Mouse (Mus musculus) hindbrain, postnatal 0 days (tissue): ENCODE results near the gene Med26. TPM values are rescaled to one million over a fixed set of nuclear protein-coding genes. Genes with fewer than 3 reads are reported as not detected.
A peak's percentile ranks its signal among the peaks of the same experiment; 100 is the strongest.

Experiments used
- ATAC-seq: fragments of 200-750 bp; cut with Nextera tagmentation; 2 replicates; pipeline ENCODE4 v1.8.0; 2017; ENCODE audit warnings: mild to moderate bottlenecking, moderate TSS enrichment, moderate library complexity
- DNase-seq: peaks from one replicate; pipeline ENCODE4 v3.0.0-alpha.2; 2015; ENCODE audit warnings: low spot score
- H3K27ac ChIP-seq: fragments of 300-500 bp; sonication (generic); 2 replicates; pipeline ENCODE4 v1.5.1; 2014; ENCODE audit warnings: mild to moderate bottlenecking
- H3K27me3 ChIP-seq: fragments of 300-500 bp; sonication (generic); 2 replicates; pipeline ENCODE4 v1.6.1; 2014; ENCODE audit warnings: low read length, mixed read lengths; ENCODE audit not compliant: insufficient read depth
- H3K36me3 ChIP-seq: fragments of 300-500 bp; sonication (generic); 2 replicates; pipeline ENCODE4 v1.6.1; 2014; ENCODE audit warnings: low read length, mixed read lengths; ENCODE audit not compliant: insufficient read depth
- H3K4me1 ChIP-seq: fragments of 300-500 bp; sonication (generic); 2 replicates; pipeline ENCODE4 v1.6.1; 2014; ENCODE audit warnings: antibody characterized with exemption, low read length, mixed read lengths; ENCODE audit not compliant: insufficient read depth
- H3K4me2 ChIP-seq: fragments of 300-500 bp; sonication (generic); 2 replicates; pipeline ENCODE4 v1.6.1; 2014; ENCODE audit warnings: low read depth, mild to moderate bottlenecking, low read length, moderate library complexity, mixed read lengths
- H3K4me3 ChIP-seq: fragments of 300-500 bp; sonication (generic); 2 replicates; pipeline ENCODE4 v1.5.1; 2014; ENCODE audit warnings: low read length
- H3K9ac ChIP-seq: fragments of 300-500 bp; sonication (generic); replicated peaks from 2 replicates; pipeline ENCODE4 v1.6.1; 2014; ENCODE audit warnings: mild to moderate bottlenecking, low read length, moderate library complexity, mixed read lengths
- H3K9me3 ChIP-seq: fragments of 300-500 bp; sonication (generic); 2 replicates; pipeline ENCODE4 v1.6.1; 2016; ENCODE audit warnings: low read length, mixed read lengths
- CTCF ChIP-seq: IDR thresholded peaks from 2 replicates; pipeline ENCODE4 v1.5.1; 2016; ENCODE audit warnings: antibody characterized with exemption, control low read depth, low read depth
- WGBS: fragments of 180-500 bp; shearing (Covaris S2); extraction: QIAGEN DNeasy Blood & Tissue Kit; methylation state at CpG from one replicate; pipeline ENCODE4 v1.1.7; 2014; 5-methylcytosine and 5-hydroxymethylcytosine counted together
- polyA plus RNA-seq: library from polyadenylated mRNA; unstranded; fragments of >200 nt; fragmentation: Nextera tagmentation; extraction: Ambion mirVana; gene quantifications from 2 replicates; pipeline ENCODE4 v1.2.1, GENCODE M21; 2015
- total RNA-seq: library from RNA; depleted of rRNA; stranded (reverse); fragments of >200 nt; gene quantifications from 2 replicates; pipeline ENCODE4 v1.2.3, GENCODE M21; 2014

Gene Med26
- total and polyA plus RNA-seq, 2 experiments from 2014 or later: 15.2 to 15.5 TPM

- Histone ChIP-seq H3K9ac (no peak overlapping the region), H3K27ac (no peak overlapping the region), H3K36me3 (peaks cover 5% of the 10 kb centered on the region; the same call in 1 of the 2 replicates), H3K4me3 (no peak overlapping the region), H3K4me1 (no peaks in the 10 kb centered on the region), H3K4me2 (no peak overlapping the region), H3K9me3 (no peaks in the 10 kb centered on the region), H3K27me3 (no peaks in the 10 kb centered on the region)
- no peak for TF ChIP-seq CTCF
- peak; percentile 41 for DNase-seq
- 67% methylated on average over 7 of the region's 7 CpGs for WGBS
- ATAC-seq: no peak
These were observed 35.1 kb upstream of the Med26 start for GRCm38 (mm10) chr8:72583056-72583771.

DNA sequence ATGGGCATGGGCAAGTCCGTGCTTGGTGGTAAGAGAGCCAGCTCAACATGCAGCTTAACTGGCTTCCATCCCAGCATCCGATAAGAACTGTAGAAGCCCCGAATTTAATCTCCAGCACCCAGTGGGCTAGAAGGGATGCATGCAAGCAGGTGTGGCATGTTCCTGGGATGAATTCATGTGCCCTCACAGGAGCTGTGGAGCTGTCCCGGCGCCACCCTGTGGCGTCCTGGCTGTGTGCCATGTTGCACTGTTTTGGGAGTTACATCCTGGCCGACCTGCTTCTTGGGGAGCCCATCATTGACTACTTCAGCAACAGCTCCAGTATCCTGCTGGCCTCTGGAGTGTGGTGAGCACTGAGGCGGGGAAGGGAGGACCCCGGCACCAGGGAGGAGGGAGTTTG lies 31.3 kb upstream of the Med26 start:
- Histone ChIP-seq H3K9ac (no peak overlapping the region; the same call in 1 of the 2 replicates), H3K9me3 (no peaks in the 10 kb centered on the region), H3K4me3 (no peak overlapping the region), H3K4me1 (no peaks in the 10 kb centered on the region), H3K36me3 (peaks cover 5% of the 10 kb centered on the region; the same call in 1 of the 2 replicates), H3K27ac (no peak overlapping the region), H3K27me3 (no peaks in the 10 kb centered on the region), H3K4me2 (no peak overlapping the region)
- WGBS: 59% methylated on average over 9 of the region's 9 CpGs
- no peak for ATAC-seq
- TF ChIP-seq CTCF: no peak
- no peak for DNase-seq

DNA sequence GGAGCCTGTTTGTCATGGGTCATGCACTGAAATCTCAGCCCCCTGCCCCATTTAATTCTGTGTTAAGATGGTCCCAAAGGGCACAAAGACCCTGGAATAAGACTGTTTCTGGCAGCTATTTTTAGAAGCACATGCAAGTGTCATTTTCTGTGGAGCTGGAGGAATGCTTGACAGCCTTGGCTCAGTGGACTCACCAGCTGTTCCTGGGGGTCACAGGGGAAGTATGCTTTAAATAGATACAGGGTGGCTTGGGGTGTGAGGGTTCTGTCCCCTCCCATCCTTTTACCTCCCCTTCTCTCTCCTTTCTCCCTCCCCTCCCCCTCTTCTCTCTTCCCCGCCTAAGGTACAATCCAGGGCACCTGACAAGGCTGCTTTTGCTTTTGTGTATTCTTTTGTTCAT lies 29.9 kb upstream of the Med26 start:
- Histone ChIP-seq H3K4me2 (no peak overlapping the region), H3K4me1 (peaks cover 6% of the 10 kb centered on the region), H3K9me3 (no peaks in the 10 kb centered on the region), H3K27me3 (no peaks in the 10 kb centered on the region), H3K4me3 (no peak overlapping the region), H3K36me3 (peaks cover 5% of the 10 kb centered on the region; the same call in 1 of the 2 replicates), H3K27ac (no peak overlapping the region), H3K9ac (no peak overlapping the region)
- no peak for DNase-seq
- 89% methylated on average over 1 of the region's 1 CpGs for WGBS
- no peak for TF ChIP-seq CTCF
- ATAC-seq: no peak

GRCm38 (mm10) chr8:72577266-72577665 lies 29.2 kb upstream of the Med26 start:
- H3K27me3 ChIP-seq: no peaks in the 10 kb centered on the region
- TF ChIP-seq CTCF: no peak
- no peaks in the 10 kb centered on the region for H3K9me3 ChIP-seq
- DNase-seq: no peak
- H3K36me3 ChIP-seq: peaks cover 5% of the 10 kb centered on the region; the same call in 1 of the 2 replicates
- H3K4me2 ChIP-seq: no peak overlapping the region
- no peak overlapping the region for H3K4me3 ChIP-seq
- WGBS: 79% methylated on average over 3 of the region's 3 CpGs
- no peak overlapping the region for H3K27ac ChIP-seq
- H3K9ac ChIP-seq: no peak overlapping the region
- peaks cover 6% of the 10 kb centered on the region for H3K4me1 ChIP-seq
- no peak for ATAC-seq

GRCm38 (mm10) chr8:72575915-72576314 lies 27.8 kb upstream of the Med26 start:
- Histone ChIP-seq H3K9me3 (no peaks in the 10 kb centered on the region), H3K4me2 (no peak overlapping the region), H3K36me3 (peaks cover 5% of the 10 kb centered on the region; the same call in 1 of the 2 replicates), H3K4me3 (no peak overlapping the region), H3K27me3 (no peaks in the 10 kb centered on the region), H3K27ac (no peak overlapping the region), H3K9ac (no peak overlapping the region), H3K4me1 (peaks cover 6% of the 10 kb centered on the region)
- no peak for TF ChIP-seq CTCF
- DNase-seq (no peak), ATAC-seq (no peak)
- WGBS: 93% methylated on average over 6 of the region's 6 CpGs

- TF ChIP-seq CTCF: no peak
- DNase-seq: no peak
- 71% methylated on average over 6 of the region's 6 CpGs for WGBS
- peak overlapping the region; percentile 93 for H3K4me2 ChIP-seq
- peaks cover 11% of the 10 kb centered on the region for H3K4me1 ChIP-seq
- no peak overlapping the region for H3K27ac ChIP-seq
- H3K36me3 ChIP-seq: peaks cover 6% of the 10 kb centered on the region
- H3K9me3 ChIP-seq: no peaks in the 10 kb centered on the region
- no peak overlapping the region for H3K9ac ChIP-seq
- no peaks in the 10 kb centered on the region for H3K27me3 ChIP-seq
- no peak overlapping the region for H3K4me3 ChIP-seq
- ATAC-seq: no peak
These were observed 25.4 kb upstream of the Med26 start for GRCm38 (mm10) chr8:72573450-72573849.

GRCm38 (mm10) chr8:72572507-72572906 lies 24.4 kb upstream of the Med26 start:
- Histone ChIP-seq H3K36me3 (peaks cover 14% of the 10 kb centered on the region), H3K4me1 (peaks cover 11% of the 10 kb centered on the region), H3K4me3 (peak overlapping the region; percentile 79), H3K27ac (peak overlapping the region; percentile 91), H3K9me3 (no peaks in the 10 kb centered on the region), H3K4me2 (peak overlapping the region; percentile 93), H3K27me3 (no peaks in the 10 kb centered on the region), H3K9ac (peak overlapping the region; percentile 71)
- ATAC-seq: no peak
- WGBS: 5% methylated on average over 10 of the region's 10 CpGs
- TF ChIP-seq CTCF: no peak
- no peak for DNase-seq
